Mouse (Mus musculus): ENCODE data around the gene Fahd1. TPM values are rescaled to one million over a fixed set of nuclear protein-coding genes. Genes with fewer than 3 reads are reported as not detected.
A peak's percentile ranks its signal among the peaks of the same experiment; 100 is the strongest.

Fahd1 gene
- polyA plus RNA-seq, 1 experiment, result 11.5 TPM

GRCm38 (mm10) chr17:24894061-24894994 lies 44.2 kb upstream of the Fahd1 start:
- peaks cover 5% of the 10 kb centered on the region for H3K4me1 ChIP-seq (ENCODE audit: control insufficient read depth, insufficient read depth, low read length)
- TF ChIP-seq CTCF (IDR thresholded peaks at IDR 0.05; ENCODE audit: borderline replicate concordance, insufficient read depth, low read length) (no peak), POLR2A (IDR thresholded peaks at IDR 0.05; ENCODE audit: low read depth, low read length) (no peak)
- H3K27ac ChIP-seq (ENCODE audit: insufficient read depth, low read length), result peak overlapping the region; percentile 11; the same call in 1 of the 2 replicates
- H3K4me3 ChIP-seq (ENCODE audit: insufficient read depth, low read length), result peak overlapping the region; percentile 83

- Histone ChIP-seq H3K27ac (ENCODE audit: insufficient read depth, low read length) (no peak overlapping the region), H3K4me1 (ENCODE audit: control insufficient read depth, insufficient read depth, low read length) (peaks cover 5% of the 10 kb centered on the region), H3K4me3 (ENCODE audit: insufficient read depth, low read length) (no peak overlapping the region)
- TF ChIP-seq POLR2A (IDR thresholded peaks at IDR 0.05; ENCODE audit: low read depth, low read length), result no peak
- no peak for TF ChIP-seq CTCF (IDR thresholded peaks at IDR 0.05; ENCODE audit: borderline replicate concordance, insufficient read depth, low read length)
Measured at GRCm38 (mm10) chr17:24893276-24893675, 43.1 kb upstream of the Fahd1 start.

GRCm38 (mm10) chr17:24892785-24893184 lies 42.6 kb upstream of the Fahd1 start:
- TF ChIP-seq CTCF (IDR thresholded peaks at IDR 0.05; ENCODE audit: borderline replicate concordance, insufficient read depth, low read length) (no peak), POLR2A (IDR thresholded peaks at IDR 0.05; ENCODE audit: low read depth, low read length) (no peak)
- H3K4me3 ChIP-seq (ENCODE audit: insufficient read depth, low read length), result no peak overlapping the region
- peaks cover 6% of the 10 kb centered on the region for H3K4me1 ChIP-seq (ENCODE audit: control insufficient read depth, insufficient read depth, low read length)
- H3K27ac ChIP-seq (ENCODE audit: insufficient read depth, low read length), result no peak overlapping the region

- Histone ChIP-seq H3K27ac (ENCODE audit: insufficient read depth, low read length) (no peak overlapping the region), H3K4me1 (ENCODE audit: control insufficient read depth, insufficient read depth, low read length) (peaks cover 2% of the 10 kb centered on the region), H3K4me3 (ENCODE audit: insufficient read depth, low read length) (no peak overlapping the region)
- TF ChIP-seq CTCF (IDR thresholded peaks at IDR 0.05; ENCODE audit: borderline replicate concordance, insufficient read depth, low read length) (no peak), POLR2A (IDR thresholded peaks at IDR 0.05; ENCODE audit: low read depth, low read length) (no peak)
Measured at GRCm38 (mm10) chr17:24891321-24891720, 41.2 kb upstream of the Fahd1 start.

GRCm38 (mm10) chr17:24890151-24891092 lies 40.3 kb upstream of the Fahd1 start:
- H3K4me1 ChIP-seq (ENCODE audit: control insufficient read depth, insufficient read depth, low read length), result peaks cover 2% of the 10 kb centered on the region
- TF ChIP-seq CTCF (IDR thresholded peaks at IDR 0.05; ENCODE audit: borderline replicate concordance, insufficient read depth, low read length) (no peak), POLR2A (IDR thresholded peaks at IDR 0.05; ENCODE audit: low read depth, low read length) (peak; percentile 24; the same call in 1 of the 2 replicates)
- no peak overlapping the region for H3K27ac ChIP-seq (ENCODE audit: insufficient read depth, low read length)
- H3K4me3 ChIP-seq (ENCODE audit: insufficient read depth, low read length), result no peak overlapping the region

GRCm38 (mm10) chr17:24888862-24889261 lies 38.7 kb upstream of the Fahd1 start:
- Histone ChIP-seq H3K4me1 (ENCODE audit: control insufficient read depth, insufficient read depth, low read length) (peaks cover 2% of the 10 kb centered on the region), H3K4me3 (ENCODE audit: insufficient read depth, low read length) (no peak overlapping the region), H3K27ac (ENCODE audit: insufficient read depth, low read length) (no peak overlapping the region)
- TF ChIP-seq POLR2A (IDR thresholded peaks at IDR 0.05; ENCODE audit: low read depth, low read length), result no peak; the same call in 1 of the 2 replicates
- TF ChIP-seq CTCF (IDR thresholded peaks at IDR 0.05; ENCODE audit: borderline replicate concordance, insufficient read depth, low read length), result no peak

GRCm38 (mm10) chr17:24887291-24888080 lies 37.3 kb upstream of the Fahd1 start:
- H3K4me1 ChIP-seq (ENCODE audit: control insufficient read depth, insufficient read depth, low read length), result peaks cover 2% of the 10 kb centered on the region; the same call in 1 of the 2 replicates
- H3K4me3 ChIP-seq (ENCODE audit: insufficient read depth, low read length), result peak overlapping the region; percentile 85
- H3K27ac ChIP-seq (ENCODE audit: insufficient read depth, low read length), result no peak overlapping the region
- TF ChIP-seq CTCF (IDR thresholded peaks at IDR 0.05; ENCODE audit: borderline replicate concordance, insufficient read depth, low read length), result no peak
- TF ChIP-seq POLR2A (IDR thresholded peaks at IDR 0.05; ENCODE audit: low read depth, low read length), result peak; percentile 28; the same call in 1 of the 2 replicates

- Histone ChIP-seq H3K4me3 (ENCODE audit: insufficient read depth, low read length) (peak overlapping the region; percentile 85), H3K4me1 (ENCODE audit: control insufficient read depth, insufficient read depth, low read length) (peaks cover 2% of the 10 kb centered on the region; the same call in 1 of the 2 replicates), H3K27ac (ENCODE audit: insufficient read depth, low read length) (no peak overlapping the region)
- TF ChIP-seq POLR2A (IDR thresholded peaks at IDR 0.05; ENCODE audit: low read depth, low read length) (no peak), CTCF (IDR thresholded peaks at IDR 0.05; ENCODE audit: borderline replicate concordance, insufficient read depth, low read length) (no peak)
Measured at GRCm38 (mm10) chr17:24886932-24887271, 36.7 kb upstream of the Fahd1 start.
